Mouse (Mus musculus) spleen, postnatal 36 days (tissue): ENCODE data around the gene Galnt10.

Experiments used
- DNase-seq, 2 experiments: peaks; one replicate each; pipeline ENCODE4 v3.0.0; 2022; ENCODE audit warnings: low spot score in 2 of 2, mixed read lengths in 1 of 2

Galnt10 gene

GRCm38 (mm10) chr11:57688179-57688929, 43.1 kb downstream of the Galnt10 start:
- DNase-seq, result no peak

GRCm38 (mm10) chr11:57689811-57690210, 44.6 kb downstream of the Galnt10 start:
- no peak for DNase-seq

DNA sequence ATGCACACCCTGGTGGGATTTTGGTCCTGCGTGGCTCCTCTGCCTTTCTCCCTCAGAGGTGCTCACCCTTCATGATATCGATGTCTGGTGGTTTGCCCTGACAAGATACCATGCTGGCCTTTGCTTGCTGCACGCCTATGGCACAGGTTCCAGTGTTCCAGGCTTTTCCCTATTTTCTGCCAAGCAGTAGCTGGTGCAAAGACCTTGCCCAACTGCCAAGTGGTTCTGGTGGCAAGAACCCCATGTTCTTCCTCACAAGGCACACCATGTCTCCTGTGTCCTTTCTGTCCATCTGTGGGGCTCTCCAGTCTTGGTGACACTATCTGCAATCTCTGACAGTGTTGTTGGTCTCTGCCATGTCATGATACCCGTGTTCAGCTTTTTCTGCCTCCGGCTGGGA, 45.6 kb downstream of the Galnt10 start:
- DNase-seq, result no peak

DNA sequence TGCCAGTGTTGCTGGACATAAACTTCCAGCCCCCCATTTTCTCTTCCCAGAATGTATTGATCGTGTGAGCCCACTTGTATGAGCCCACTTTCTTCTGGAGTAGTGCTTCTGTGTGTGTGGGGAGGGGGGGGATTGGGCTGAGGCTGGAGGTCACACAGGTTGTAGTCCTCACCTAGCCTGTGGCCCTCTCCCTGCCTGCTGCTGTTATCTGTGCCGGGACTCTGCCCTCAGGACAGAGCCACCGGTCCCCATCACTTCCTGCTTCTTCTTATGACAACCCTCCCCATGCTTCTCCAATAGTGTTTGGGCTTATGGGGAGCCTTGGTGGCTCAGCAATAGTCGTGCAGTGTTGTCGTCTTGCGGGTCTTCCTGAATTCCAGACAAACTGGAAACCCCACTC, 46.7 kb downstream of the Galnt10 start:
- DNase-seq, result no peak

- DNase-seq, result no peak
Observed at GRCm38 (mm10) chr11:57692726-57693125, 47.5 kb downstream of the Galnt10 start.

DNA sequence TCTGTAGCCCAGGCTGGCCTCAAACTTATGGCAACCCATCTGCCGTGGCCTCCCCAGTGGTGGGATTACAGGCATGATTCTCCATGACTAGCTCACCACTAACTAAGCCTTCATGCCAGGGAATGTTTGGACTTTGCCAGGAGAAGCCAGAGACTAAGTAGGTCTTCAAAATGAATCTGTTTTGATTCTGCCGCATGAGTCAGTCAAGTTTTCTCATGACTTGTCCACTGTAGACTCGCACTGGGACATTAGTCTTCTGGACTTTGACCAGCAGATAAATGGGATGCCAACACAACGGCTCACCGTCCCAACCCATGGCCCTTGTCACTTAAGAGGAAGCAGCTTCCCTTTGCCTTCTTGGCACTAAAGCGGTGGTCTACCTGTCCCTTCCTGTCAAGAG, 49.2 kb downstream of the Galnt10 start:
- no peak for DNase-seq

- DNase-seq, result no peak
Observed at GRCm38 (mm10) chr11:57696207-57696676, 51.0 kb downstream of the Galnt10 start.

DNA sequence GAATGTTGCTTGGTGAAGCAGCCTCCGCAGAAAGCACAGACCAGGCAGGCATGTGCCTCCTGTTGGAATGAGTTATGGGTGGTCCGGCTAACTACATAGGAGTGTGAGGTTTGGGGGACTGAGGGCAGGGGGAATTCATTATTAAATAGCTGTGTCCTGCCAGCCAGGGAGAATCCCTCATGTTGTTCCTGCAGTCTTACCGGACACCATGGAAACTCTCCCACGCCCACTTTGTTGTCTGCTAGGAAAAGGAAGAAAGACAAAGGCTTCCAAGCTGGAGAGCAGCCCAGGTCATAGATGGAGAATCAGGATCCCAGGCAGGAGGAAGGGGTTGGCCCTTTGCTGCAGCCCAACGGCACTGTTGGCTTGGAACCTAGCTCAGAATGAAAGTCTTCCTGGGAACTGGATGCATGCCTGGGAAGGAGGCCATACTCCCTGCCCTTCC, 51.6 kb downstream of the Galnt10 start:
- no peak for DNase-seq

- no peak for DNase-seq
Observed at GRCm38 (mm10) chr11:57700114-57700513, 54.9 kb downstream of the Galnt10 start.

- no peak for DNase-seq
Observed at GRCm38 (mm10) chr11:57701193-57701925, 56.1 kb downstream of the Galnt10 start.

DNA sequence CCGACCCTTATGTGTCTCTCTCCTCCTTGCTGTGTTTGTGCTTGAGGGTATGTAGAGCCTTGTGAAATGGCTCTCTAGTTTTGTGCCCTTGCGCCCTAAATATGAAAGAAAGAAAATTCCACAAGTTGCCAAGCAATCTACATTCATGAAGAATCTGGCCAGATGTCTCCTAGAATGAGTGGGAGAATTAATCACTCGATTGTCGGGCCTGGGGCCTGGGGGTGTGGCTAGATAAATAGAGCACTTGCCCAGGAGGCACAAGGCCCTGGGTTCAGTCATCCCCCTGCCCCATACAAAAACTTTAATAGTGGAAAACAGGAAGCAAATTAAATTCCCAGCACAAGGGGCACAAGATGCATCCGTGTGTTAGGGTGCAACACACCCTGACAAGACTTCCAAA, 56.7 kb downstream of the Galnt10 start:
- DNase-seq, result no peak

- DNase-seq, result no peak
Observed at GRCm38 (mm10) chr11:57706620-57707019, 61.4 kb downstream of the Galnt10 start.

DNA sequence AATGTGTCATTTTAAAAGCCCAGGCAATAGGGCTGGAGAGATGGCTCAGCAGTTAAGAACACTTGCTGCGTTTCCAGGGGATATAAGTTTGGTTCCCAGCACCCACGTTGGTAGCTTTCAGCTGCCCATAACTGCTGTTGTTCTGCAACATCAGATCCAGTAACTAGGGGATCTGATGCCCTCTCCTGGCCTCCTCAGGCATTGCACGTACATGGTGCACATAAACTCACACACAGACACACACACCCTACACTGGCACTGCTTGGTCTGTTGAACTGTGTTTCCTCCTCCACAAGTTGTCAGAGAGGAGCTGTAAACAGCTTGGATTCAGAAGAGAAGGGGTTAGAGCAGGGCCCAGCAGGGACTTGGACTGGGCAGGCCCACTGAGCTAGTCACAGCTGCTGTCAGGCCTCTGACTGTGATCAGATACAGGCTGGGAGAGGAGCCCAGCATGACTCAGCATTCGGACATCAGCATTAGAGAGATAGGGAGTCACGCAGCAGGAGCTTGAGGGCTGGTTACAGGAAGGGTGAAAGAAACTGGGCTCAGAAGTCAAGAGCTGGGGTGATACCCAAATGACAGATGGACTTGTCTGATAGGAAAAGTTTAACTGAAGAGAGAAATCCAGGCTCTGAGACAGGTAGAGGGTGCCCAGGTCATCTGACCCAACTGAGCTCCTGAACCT, 62.0 kb downstream of the Galnt10 start:
- no peak for DNase-seq

GRCm38 (mm10) chr11:57708174-57709154, 63.2 kb downstream of the Galnt10 start:
- no peak for DNase-seq

GRCm38 (mm10) chr11:57713960-57714359, 68.7 kb downstream of the Galnt10 start:
- DNase-seq, result no peak

GRCm38 (mm10) chr11:57716721-57717120, 71.5 kb downstream of the Galnt10 start:
- DNase-seq, result no peak

DNA sequence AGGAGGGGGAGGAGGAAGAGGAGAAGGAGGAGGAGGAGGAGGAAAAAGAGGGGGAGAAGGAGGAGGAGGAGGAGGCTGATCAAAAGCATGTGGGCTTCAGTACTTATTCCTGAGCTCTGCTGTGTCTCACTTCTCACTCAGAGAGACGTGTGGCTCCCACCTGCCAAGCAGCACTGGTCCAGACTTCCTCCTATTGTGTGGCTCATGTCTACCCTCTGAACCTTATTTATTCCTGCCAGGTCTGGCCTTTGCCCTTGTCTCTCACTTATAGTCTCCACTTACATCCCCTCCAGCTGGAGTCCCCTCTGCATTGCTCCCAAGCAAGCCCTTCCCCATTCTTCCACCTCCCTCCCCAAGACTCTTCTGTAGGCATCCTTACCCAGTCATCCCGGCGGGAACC, 72.2 kb downstream of the Galnt10 start:
- DNase-seq, result no peak

- DNase-seq, result no peak
Observed at GRCm38 (mm10) chr11:57718081-57718480, 72.8 kb downstream of the Galnt10 start.

DNA sequence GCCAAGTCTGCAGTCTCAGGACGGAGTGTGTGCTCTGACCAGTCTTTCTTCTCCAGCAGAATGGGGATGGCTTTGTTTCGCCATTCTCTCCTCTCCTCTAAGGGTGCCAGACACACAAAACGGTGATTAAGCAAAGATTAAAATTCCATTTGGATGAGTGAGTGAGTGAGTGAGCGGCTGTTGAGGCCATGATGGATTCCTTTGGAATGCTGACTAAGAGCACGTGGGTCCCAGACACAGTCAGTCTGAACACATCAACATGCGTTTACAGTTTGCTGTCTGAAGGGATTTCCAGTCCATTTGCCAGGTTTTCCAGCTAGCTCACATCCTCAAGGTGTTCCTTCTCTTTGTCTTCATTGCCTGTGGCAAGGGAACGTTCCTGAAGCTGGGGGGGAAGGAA, 74.4 kb downstream of the Galnt10 start:
- no peak for DNase-seq

- no peak for DNase-seq
Observed at GRCm38 (mm10) chr11:57720076-57720475, 74.8 kb downstream of the Galnt10 start.

DNA sequence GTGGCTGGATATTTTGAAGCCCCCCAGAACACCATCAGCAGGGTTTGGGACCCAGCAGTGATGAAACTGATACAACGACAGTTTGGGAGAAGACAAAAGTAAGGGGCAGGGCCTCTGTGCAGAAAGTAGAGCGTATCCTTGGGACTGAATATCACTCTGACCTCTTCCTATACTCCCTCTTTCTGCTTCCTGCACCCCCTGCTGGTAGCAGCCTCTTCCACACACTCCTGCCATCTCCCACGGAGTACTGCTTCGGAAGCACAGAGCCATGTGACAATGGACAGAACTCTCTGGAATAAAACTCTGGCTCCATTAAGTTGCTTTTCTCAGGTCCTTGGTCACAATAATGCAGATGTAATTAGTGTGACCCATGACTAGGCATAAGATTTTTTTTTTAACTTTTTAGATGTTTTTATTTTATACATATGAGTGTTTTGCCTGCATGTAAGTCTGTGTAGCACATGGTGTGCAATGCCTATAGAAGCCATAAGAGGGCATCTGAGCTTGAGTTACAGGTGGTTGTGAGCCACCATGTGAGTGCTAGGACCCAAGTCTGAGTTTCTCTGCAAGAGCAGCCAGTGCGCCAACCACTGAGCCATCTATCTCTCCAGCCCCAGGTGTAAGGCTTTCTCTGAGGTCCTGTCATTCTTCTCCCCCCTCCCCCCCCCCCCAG, 79.7 kb downstream of the Galnt10 start:
- no peak for DNase-seq
